Mouse (Mus musculus) right cerebral cortex, postnatal 25 days (tissue): ENCODE data around the gene Ndc1.

ENCODE experiments used
- DNase-seq: peaks from one replicate; pipeline ENCODE4 v3.0.0; 2022

The Ndc1 gene

DNA sequence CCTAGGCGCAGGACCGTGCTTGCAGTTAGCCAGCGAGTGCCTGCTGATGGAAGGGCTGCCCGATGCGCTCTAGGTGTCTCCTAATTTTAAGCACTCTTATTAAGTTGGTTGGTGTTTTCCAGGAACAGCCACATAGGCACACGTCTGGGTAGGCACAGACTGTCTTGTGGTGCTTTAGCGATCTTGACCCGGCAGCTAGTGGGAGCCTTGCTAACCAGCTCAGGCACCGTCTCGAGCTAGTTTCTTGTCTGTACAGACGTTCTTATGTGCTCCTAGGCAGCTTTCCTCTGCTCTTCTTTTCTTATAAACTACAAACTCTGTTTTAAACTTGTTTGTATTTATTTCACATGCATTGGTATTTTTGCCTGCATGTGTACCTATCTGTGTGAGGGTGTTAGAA lies 76.0 kb downstream of the Ndc1 start:
- DNase-seq = no peak

DNA sequence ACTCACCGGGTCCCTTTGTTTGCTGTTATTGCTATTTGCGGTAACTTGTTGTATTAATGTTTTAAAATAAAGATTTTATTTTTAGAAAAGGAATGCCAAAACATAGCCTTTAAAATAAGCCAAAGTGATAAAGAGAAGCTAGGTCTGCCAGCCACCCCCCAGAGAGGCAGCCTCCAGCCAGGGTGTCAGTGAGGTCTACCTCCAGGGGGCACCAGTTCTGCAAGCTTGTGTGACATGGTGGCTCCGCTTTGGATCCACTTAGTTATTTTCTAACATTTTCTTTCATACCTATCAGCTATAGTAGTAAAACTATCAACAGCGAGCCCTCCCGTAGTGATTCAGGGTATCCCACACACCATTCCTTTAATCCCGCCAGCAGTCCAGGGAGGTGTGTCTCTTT lies 80.9 kb downstream of the Ndc1 start:
- no peak for DNase-seq

DNA sequence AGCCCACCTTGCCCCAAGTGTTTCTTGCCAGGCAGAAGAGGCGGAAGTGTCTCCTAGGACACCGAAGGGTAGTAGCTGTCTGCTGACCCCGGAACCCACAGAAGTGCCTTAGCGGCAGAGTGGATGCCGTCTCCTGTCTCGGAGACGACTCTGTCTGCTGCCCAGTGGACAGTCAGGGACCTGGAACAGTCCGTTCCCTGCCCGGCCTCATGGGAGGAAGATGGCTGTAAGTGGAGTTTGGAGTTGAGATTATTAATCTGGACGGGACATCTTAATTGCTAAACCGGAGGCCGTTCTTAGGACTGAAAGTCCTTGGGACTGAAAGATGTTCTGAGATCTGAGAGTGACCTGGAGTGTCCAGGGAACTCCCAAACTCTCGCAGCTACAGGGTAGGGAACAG lies 81.9 kb downstream of the Ndc1 start:
- DNase-seq = no peak

DNA sequence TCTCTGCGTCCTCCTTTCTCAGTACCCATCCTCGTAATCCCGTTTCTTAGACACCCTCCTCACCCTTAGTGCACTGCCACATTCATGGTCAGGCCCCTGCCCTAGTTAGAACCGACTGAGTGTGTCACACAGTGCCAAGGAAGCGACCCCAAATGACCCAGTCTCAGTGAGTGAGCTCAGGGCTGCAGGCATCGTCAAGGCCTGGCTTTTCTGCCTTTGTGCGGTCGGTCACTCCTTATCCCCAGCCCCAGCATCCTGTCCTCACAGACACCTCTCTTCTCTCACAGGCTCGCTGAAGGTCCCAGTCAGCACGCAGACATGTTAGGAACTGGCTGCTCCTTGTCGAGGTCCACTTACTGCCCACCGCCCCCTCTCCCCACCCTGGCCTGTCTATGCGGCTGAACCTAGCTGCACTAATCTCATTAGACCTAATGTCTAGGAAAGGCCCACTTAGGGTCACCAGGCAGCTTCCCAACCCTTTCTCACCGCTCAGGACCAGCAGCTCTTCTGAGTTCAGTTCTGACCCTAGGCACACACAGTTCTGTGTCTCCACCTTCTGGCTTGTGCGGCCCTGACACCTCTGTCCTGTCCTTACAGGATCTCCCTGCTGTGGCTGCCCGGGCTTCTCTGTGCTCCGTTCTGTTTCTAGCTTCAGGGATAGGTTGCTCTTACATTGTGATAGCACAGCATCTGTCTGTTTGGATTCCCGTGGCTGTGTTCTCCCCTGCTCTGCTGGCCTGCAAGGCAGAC lies 84.9 kb downstream of the Ndc1 start:
- DNase-seq = no peak

DNA sequence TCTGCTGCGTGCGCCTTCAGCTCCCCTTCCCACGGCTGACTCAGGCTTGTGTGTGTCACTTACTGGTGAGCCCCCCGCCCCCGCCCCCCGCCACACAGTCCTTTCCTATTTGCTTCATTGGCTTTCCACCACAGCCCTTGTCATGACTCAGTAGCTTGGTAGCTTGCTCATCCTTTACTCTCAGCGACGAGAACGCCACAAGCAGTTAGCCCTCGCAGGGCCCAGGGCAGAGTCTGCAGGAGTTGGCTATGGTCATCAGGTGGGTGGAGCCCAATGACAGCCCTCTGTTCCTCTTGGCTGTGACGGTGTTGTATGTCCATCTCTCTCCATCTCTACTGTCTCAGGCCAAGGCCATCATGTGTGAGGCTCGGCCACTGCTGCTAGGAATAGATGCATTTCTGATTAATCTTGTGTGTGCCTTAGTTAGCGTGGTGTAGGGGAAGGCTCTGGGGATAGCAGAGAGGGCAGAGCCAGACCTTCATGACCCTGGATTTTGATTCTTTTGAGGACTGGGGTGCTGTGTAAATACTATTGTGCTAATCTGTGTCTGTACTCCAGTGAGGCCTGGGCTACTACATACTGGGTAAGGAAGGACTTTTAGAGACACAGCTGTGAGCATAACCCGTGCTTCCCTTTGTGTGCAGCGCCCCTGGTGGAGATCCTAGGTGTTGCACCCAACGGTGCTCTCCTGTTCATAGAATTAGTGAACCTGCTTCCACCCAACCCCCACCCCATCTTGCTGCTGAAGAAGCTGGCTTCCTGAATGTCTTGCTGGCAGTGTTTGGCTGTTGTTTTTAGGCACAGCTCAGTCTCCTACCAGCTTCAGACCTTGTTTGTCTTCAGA lies 85.8 kb downstream of the Ndc1 start:
- peak; percentile 76 for DNase-seq

DNA sequence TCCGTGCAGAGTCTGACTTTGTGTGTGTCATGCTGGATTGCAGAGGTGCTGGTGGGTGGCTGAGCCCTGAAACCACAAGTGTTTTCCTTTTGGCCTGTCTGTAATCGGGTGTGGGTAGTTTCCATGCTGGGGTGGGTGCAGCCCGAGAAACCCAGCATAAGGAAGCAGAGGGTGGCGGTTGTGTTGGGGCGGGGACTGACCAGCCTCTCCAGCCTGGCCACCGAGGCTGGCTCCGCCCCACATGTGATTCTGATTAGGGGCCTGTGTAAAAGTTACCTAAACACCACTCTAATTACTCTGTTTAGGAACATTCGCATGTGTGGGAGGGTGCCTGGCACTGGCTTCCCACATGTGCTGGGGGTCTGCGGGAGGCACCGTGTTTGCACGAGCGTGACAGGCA lies 90.0 kb downstream of the Ndc1 start:
- DNase-seq = no peak

DNA sequence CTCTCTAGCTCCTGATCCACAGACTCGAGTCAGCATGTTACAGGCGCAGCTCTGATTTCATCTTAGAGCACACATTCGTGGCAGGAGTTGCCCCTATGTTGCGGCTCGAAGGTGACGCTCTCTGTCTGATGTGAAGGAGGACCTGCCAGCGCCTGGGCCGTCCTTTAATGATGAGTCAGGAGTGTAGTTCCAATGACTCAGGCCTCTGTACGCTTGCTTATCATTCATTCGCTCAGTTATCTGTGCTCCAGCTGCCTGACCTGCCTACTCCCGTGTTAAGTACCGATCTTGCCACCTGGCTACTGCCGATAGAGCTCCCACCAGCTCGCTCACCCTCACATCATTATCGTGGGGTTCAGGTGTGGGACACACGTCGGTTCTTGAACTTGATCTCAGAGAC lies 91.3 kb downstream of the Ndc1 start:
- DNase-seq = no peak

DNA sequence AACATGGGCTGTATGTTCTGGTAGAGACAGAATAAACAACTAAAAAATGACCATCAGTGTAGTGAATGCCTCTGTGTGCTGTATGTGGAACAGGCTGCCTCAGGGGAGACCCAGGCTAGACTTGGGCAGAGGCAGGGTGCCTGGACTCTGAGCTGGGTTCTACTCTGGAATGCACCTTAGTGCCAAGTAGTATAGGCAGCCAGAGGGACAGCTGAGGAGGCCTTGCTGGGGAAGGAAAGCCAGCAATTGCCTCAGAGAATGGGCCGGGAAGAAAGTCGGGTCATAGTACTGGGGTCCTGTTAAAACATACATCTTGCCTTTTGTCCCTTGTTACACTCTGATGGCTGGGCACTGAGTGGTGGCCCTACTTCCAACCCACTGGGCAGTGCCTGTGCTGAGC lies 91.9 kb downstream of the Ndc1 start:
- no peak for DNase-seq

DNA sequence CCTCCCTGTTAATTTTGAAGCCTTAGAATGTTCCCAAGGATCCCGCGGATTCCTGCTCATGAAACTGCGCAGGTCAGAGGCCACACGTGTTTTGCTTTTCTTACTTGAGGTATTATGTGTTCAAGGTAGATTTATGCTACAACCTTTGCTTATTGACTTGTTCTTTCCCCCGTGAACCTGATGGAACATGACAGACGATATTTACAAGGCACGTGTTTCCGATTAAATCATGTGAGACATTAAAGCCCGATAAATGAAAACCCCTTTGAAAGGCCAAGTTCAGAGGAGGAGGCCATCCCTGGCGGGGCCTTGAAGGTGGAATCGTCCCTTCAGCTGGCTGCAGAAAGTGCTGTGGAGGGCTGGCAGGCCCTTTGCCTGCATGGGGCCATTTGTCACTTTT lies 92.9 kb downstream of the Ndc1 start:
- DNase-seq = no peak
